Mouse (Mus musculus) MEL (cell line): ENCODE measurements around the gene Necab3.

Source experiments
- MAFK ChIP-seq: IDR thresholded peaks from 2 replicates; pipeline ENCODE4 v1.6.1; 2011; ENCODE audit warnings: low read depth, mild to moderate bottlenecking, low read length, improper control_type of control experiment, borderline replicate concordance
- MAX ChIP-seq: IDR thresholded peaks from 2 replicates; pipeline ENCODE4 v1.6.1; 2011; ENCODE audit warnings: low read length, improper control_type of control experiment
- POLR2A ChIP-seq, 2 experiments: IDR thresholded peaks; 2 replicates each; pipeline ENCODE4 v1.6.1; 2011 to 2012; ENCODE audit warnings: low read length in 2 of 2, mild to moderate bottlenecking in 2 of 2, control low read depth in 1 of 2, improper control_type of control experiment in 1 of 2, low read depth in 1 of 2, moderate library complexity in 1 of 2; ENCODE audit not compliant: control insufficient read depth in 1 of 2, insufficient read depth in 1 of 2, poor library complexity in 1 of 2
- RCOR1 ChIP-seq: IDR thresholded peaks from 2 replicates; pipeline ENCODE4 v1.6.1; 2012; ENCODE audit warnings: low read depth, mild to moderate bottlenecking, inconsistent platforms, low read length, improper control_type of control experiment
- TAL1 ChIP-seq: IDR thresholded peaks from 2 replicates; pipeline ENCODE4 v1.6.1; 2012; ENCODE audit warnings: mild to moderate bottlenecking, inconsistent platforms, low read length, moderate library complexity, mixed read lengths

GRCm38 (mm10) chr2:154586405-154586804 lies 27.7 kb upstream of the Necab3 start:
- TF ChIP-seq TAL1: no peak
- TF ChIP-seq RCOR1: no peak
- TF ChIP-seq POLR2A (IDR thresholded peaks at IDR 0.05; ENCODE audit: control insufficient read depth in 1 of 2, insufficient read depth in 1 of 2, low read depth in 1 of 2, low read length in 2 of 2, poor library complexity in 1 of 2): no peak
- no peak for TF ChIP-seq MAX
- TF ChIP-seq MAFK: no peak
